Comparison of ENCODE assay signal across 19 mouse cellular contexts in genomic region chr7:138788109-138788508, GRCm38 (mm10). TPM values are rescaled to one million over a fixed set of nuclear protein-coding genes. Genes with fewer than 3 reads are reported as not detected.
DNase-seq lines count a peak whose midpoint lies in the region; ATAC-seq and TF ChIP-seq lines count a peak whose summit lies in the region.
"Had no signal": no experiment of that assay in that cellular context is flagged by ENCODE, and none has a peak within 500 bp of the region (broad histone marks: within the 10 kb centered on the region; RNA-seq: fewer than 3 reads in every experiment).

No protein-coding gene starts in this region.

- H3K9me3 ChIP-seq in limb, embryonic 15.5 days: no peaks in the 10 kb centered on the region
- no peaks in the 10 kb centered on the region for H3K9me3 ChIP-seq in forebrain, embryonic 16.5 days (ENCODE audit: control insufficient read depth, low read length)
- H3K9me3 ChIP-seq: heart, embryonic 15.5 days; midbrain, embryonic 12.5 days had no signal

- H3K36me3 ChIP-seq in limb, embryonic 15.5 days: no peaks in the 10 kb centered on the region
- no peaks in the 10 kb centered on the region for H3K36me3 ChIP-seq in forebrain, embryonic 16.5 days (ENCODE audit: control insufficient read depth, insufficient read depth)
- H3K36me3 ChIP-seq: heart, embryonic 15.5 days; midbrain, embryonic 12.5 days had no signal

- no peak overlapping the region for H3K4me2 ChIP-seq in limb, embryonic 15.5 days
- no peak overlapping the region for H3K4me2 ChIP-seq in forebrain, embryonic 16.5 days (ENCODE audit: low read length)
- H3K4me2 ChIP-seq: heart, embryonic 15.5 days; hindbrain, embryonic 14.5 days; midbrain, embryonic 12.5 days had no signal

- no peak overlapping the region for H3K27ac ChIP-seq in left cerebral cortex, adult 2 months
- H3K27ac ChIP-seq in layer of hippocampus, adult 2 months: no peak overlapping the region
- peak overlapping the region; percentile 38 for H3K27ac ChIP-seq in limb, embryonic 15.5 days
- H3K27ac ChIP-seq in forebrain, embryonic 16.5 days (ENCODE audit: low read length): no peak overlapping the region
- H3K27ac ChIP-seq: heart, embryonic 15.5 days; hindbrain, embryonic 14.5 days; macrophage; midbrain, embryonic 12.5 days had no signal

- WGBS in limb, embryonic 15.5 days: 49% methylated on average over 5 of the region's 5 CpGs
- WGBS in forebrain, embryonic 16.5 days: 42% methylated on average over 5 of the region's 5 CpGs

- peak; percentile 19 to 74 for DNase-seq in frontal cortex, adult 2 months (ENCODE audit: extremely low spot score in 1 of 2, low spot score in 1 of 2)
- no peak for DNase-seq in frontal cortex, postnatal 14 days (ENCODE audit: low spot score in 2 of 2)
- peak; percentile 26 for DNase-seq in left cerebral cortex, adult 11 months (ENCODE audit: low spot score)
- no peak for DNase-seq in left cerebral cortex, adult 2 months (ENCODE audit: extremely low spot score in 1 of 2, low spot score in 2 of 2)
- DNase-seq in layer of hippocampus, adult 2 months (ENCODE audit: low spot score in 2 of 2): peak; percentile 13 to 60
- no peak for DNase-seq in gastrocnemius, postnatal 25 days
- DNase-seq: B cell, adult 2 months; cerebellum, adult 9-11 months; heart, adult 11 months; kidney, postnatal 4 days; liver; lung, adult 2 months had no signal

- H3K27me3 ChIP-seq in limb, embryonic 15.5 days: no peaks in the 10 kb centered on the region
- H3K27me3 ChIP-seq in forebrain, embryonic 16.5 days (replicated peaks; ENCODE audit: control insufficient read depth, insufficient read depth, low read length): no peaks in the 10 kb centered on the region
- H3K27me3 ChIP-seq: heart, embryonic 15.5 days; midbrain, embryonic 12.5 days had no signal

- no peak overlapping the region for H3K4me3 ChIP-seq in left cerebral cortex, adult 2 months
- no peak overlapping the region for H3K4me3 ChIP-seq in layer of hippocampus, adult 2 months
- H3K4me3 ChIP-seq in limb, embryonic 15.5 days: no peak overlapping the region
- H3K4me3 ChIP-seq in forebrain, embryonic 16.5 days (replicated peaks; ENCODE audit: low read length): no peak overlapping the region
- H3K4me3 ChIP-seq: heart, embryonic 15.5 days; midbrain, embryonic 12.5 days had no signal

- TF ChIP-seq CTCF in left cerebral cortex, adult 2 months (IDR thresholded peaks at IDR 0.05): no peak
- no peak for TF ChIP-seq CTCF in layer of hippocampus, adult 2 months (conservative IDR thresholded peaks at IDR 0.05)

- ATAC-seq in limb, embryonic 15.5 days (ENCODE audit: insufficient number of reproducible peaks, low FRiP score, low TSS enrichment, low read depth): peak; percentile 56; the same call in 1 of the 2 replicates
- ATAC-seq in forebrain, embryonic 16.5 days: no peak
- ATAC-seq: intestine, embryonic 16.5 days had no signal

- intact Hi-C loops in left cerebral cortex, adult 2 months (cut with DNase I): no loop called here

- peaks cover 5% of the 10 kb centered on the region; the same call in 1 of the 2 replicates for H3K4me1 ChIP-seq in limb, embryonic 15.5 days
- 0 out of 2 replicates have a peak, but pooled peaks cover 7% of the 10 kb centered on the region for H3K4me1 ChIP-seq in forebrain, embryonic 16.5 days (replicated peaks; ENCODE audit: control insufficient read depth, insufficient read depth, low read length)
- H3K4me1 ChIP-seq: heart, embryonic 15.5 days; midbrain, embryonic 12.5 days had no signal

- H3K9ac ChIP-seq in limb, embryonic 15.5 days: no peak overlapping the region
- H3K9ac ChIP-seq in forebrain, embryonic 16.5 days (replicated peaks; ENCODE audit: low read depth, low read length): no peak overlapping the region
- H3K9ac ChIP-seq: heart, embryonic 15.5 days; hindbrain, embryonic 14.5 days; midbrain, embryonic 12.5 days had no signal

RNA-seq across cellular contexts. Expression of gene Ppp2r2d, which starts 57.8 kb away (rescaled TPM):
- 62.3 and 64.9 TPM in 2 replicates for polyA plus RNA-seq in frontal cortex, adult 2 months (2012; rRNA removed)
- total RNA-seq in left cerebral cortex, adult 2 months (2021): 10 to 100 TPM; 63.3 to 69.5 TPM
- total RNA-seq in layer of hippocampus, adult 2 months (2021): 10 to 100 TPM; 62.2 to 62.8 TPM
- 29.3 and 33.1 TPM in 2 replicates for polyA plus RNA-seq in limb, embryonic 15.5 days (2015; fragmentation: Nextera tagmentation; extraction: Ambion mirVana)
- 10 to 100 TPM; 31.1 to 32.6 TPM for total RNA-seq in gastrocnemius, postnatal 25 days (2021)
- 72.2 and 73.0 TPM in 2 replicates for polyA plus RNA-seq in forebrain, embryonic 16.5 days (2015; fragmentation: Nextera tagmentation; extraction: Ambion mirVana)

RNA-seq across cellular contexts. Expression of gene Mapk1ip1, which starts 58.0 kb away (rescaled TPM):
- polyA plus RNA-seq in frontal cortex, adult 2 months (2012; rRNA removed): 94.0 and 97.6 TPM in 2 replicates
- 10 to 100 TPM; 39.6 to 44.7 TPM for total RNA-seq in left cerebral cortex, adult 2 months (2021)
- total RNA-seq in layer of hippocampus, adult 2 months (2021): 10 to 100 TPM; 49.6 to 52.4 TPM
- 12.1 and 13.1 TPM in 2 replicates for polyA plus RNA-seq in limb, embryonic 15.5 days (2015; fragmentation: Nextera tagmentation; extraction: Ambion mirVana)
- 10 to 100 TPM; 17.4 TPM for total RNA-seq in gastrocnemius, postnatal 25 days (2021)
- 35.0 and 37.6 TPM in 2 replicates for polyA plus RNA-seq in forebrain, embryonic 16.5 days (2015; fragmentation: Nextera tagmentation; extraction: Ambion mirVana)

Comparison
In these comparisons a context has a peak if more than half of its experiments do, and no peak if none do; other contexts are left out.
1. DNase-seq: peak in frontal cortex, adult 2 months (2 of 2), left cerebral cortex, adult 11 months (single experiment) and layer of hippocampus, adult 2 months (2 of 2); none in frontal cortex, postnatal 14 days (0 of 2), left cerebral cortex, adult 2 months (0 of 2) and gastrocnemius, postnatal 25 days (single experiment).